Comparison of ENCODE assay signal across 17 mouse cellular contexts in the genomic region with DNA sequence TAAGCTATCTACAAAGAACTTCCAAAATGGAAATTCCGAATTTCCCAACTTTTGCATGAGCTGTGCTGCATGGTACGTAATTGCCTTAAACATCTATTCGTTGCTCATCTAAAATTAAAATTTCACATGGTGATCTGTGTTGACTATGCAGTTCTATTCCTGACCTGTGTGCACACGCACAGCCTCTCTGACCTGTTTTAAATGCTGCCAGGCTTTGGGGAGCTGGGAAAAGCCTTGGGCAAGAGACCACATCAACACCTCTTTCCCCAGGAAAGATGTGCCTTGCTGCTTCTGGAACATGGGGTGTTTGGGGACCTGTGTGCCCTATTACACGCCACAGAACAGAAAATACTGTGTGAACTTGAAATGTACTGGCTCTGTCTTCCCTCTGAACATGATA. TPM values are rescaled to one million over a fixed set of nuclear protein-coding genes. Genes with fewer than 3 reads are reported as not detected.
"Had no signal": no experiment of that assay in that cellular context is flagged by ENCODE, and none has a peak within 500 bp of the region (broad histone marks: within the 10 kb centered on the region; RNA-seq: fewer than 3 reads in every experiment).

No protein-coding gene starts in this region.

- H3K27me3 ChIP-seq: lung, embryonic 15.5 days; midbrain, embryonic 15.5 days; neural tube, embryonic 12.5 days had no signal

- DNase-seq: lung, adult 2 months; lung, postnatal 14 days; lung, postnatal 36 days; right cerebral cortex, postnatal 14 days; spleen, adult 18-20 months; thymus, adult 18-20 months; thymus, postnatal 14 days; thymus, postnatal 36 days had no signal

- H3K9me3 ChIP-seq: lung, embryonic 15.5 days; midbrain, embryonic 13.5 days; midbrain, embryonic 15.5 days; neural tube, embryonic 12.5 days had no signal

- H3K4me1 ChIP-seq: megakaryocyte, embryonic 14.5 days; neural tube, embryonic 12.5 days had no signal

- H3K9ac ChIP-seq: lung, embryonic 15.5 days; midbrain, embryonic 13.5 days; midbrain, embryonic 15.5 days; neural tube, embryonic 12.5 days had no signal

- H3K4me2 ChIP-seq: lung, embryonic 15.5 days; midbrain, embryonic 11.5 days; midbrain, embryonic 13.5 days; midbrain, embryonic 15.5 days; neural tube, embryonic 12.5 days had no signal

- H3K4me3 ChIP-seq: lung, embryonic 15.5 days; megakaryocyte, embryonic 14.5 days; midbrain, embryonic 13.5 days; midbrain, embryonic 15.5 days; neural tube, embryonic 12.5 days had no signal

- H3K27ac ChIP-seq: lung, embryonic 15.5 days; macrophage; midbrain, embryonic 13.5 days; midbrain, embryonic 15.5 days; neural tube, embryonic 12.5 days had no signal

- H3K36me3 ChIP-seq: lung, embryonic 15.5 days; midbrain, embryonic 13.5 days; midbrain, embryonic 15.5 days; neural tube, embryonic 12.5 days had no signal

- ATAC-seq: lung, postnatal 0 days; midbrain, embryonic 13.5 days; midbrain, embryonic 15.5 days had no signal

RNA-seq across cellular contexts. Expression of a gene that starts 25.7 kb away (rescaled TPM):
- total RNA-seq: monocyte, adult 5-6 weeks had no signal
